Mouse (Mus musculus) forebrain, postnatal 0 days (tissue): ENCODE results near the gene Cdc73. TPM values are rescaled to one million over a fixed set of nuclear protein-coding genes. Genes with fewer than 3 reads are reported as not detected.
"Not testable (repeated sequence)": the region's sequence is repeated elsewhere in the genome, so short reads cannot be mapped to it uniquely, and the experiment has no call there.

Source experiments
- ATAC-seq: fragments of 200-750 bp; cut with Nextera tagmentation; 2 replicates; pipeline ENCODE4 v1.8.0; 2017; ENCODE audit warnings: mild to moderate bottlenecking, moderate library complexity
- DNase-seq: peaks from one replicate; pipeline ENCODE4 v3.0.0-alpha.2; 2015
- H3K27ac ChIP-seq: fragments of 300-500 bp; sonication (generic); 2 replicates; pipeline ENCODE4 v1.5.1; 2014; ENCODE audit warnings: low read depth, mild to moderate bottlenecking, antibody characterized with exemption, low read length, moderate library complexity, mixed read lengths
- H3K27me3 ChIP-seq: fragments of 300-500 bp; sonication (generic); 2 replicates; pipeline ENCODE4 v1.6.1; 2014; ENCODE audit warnings: mild to moderate bottlenecking, low read length, mixed read lengths; ENCODE audit not compliant: insufficient read depth
- H3K36me3 ChIP-seq: fragments of 300-500 bp; sonication (generic); 2 replicates; pipeline ENCODE4 v1.6.1; 2014; ENCODE audit warnings: mild to moderate bottlenecking, moderate library complexity; ENCODE audit not compliant: insufficient read depth
- H3K4me1 ChIP-seq: fragments of 300-500 bp; sonication (generic); 2 replicates; pipeline ENCODE4 v1.6.1; 2014; ENCODE audit warnings: antibody characterized with exemption; ENCODE audit not compliant: insufficient read depth
- H3K4me2 ChIP-seq: fragments of 300-500 bp; sonication (generic); 2 replicates; pipeline ENCODE4 v1.6.1; 2014; ENCODE audit warnings: low read depth, mild to moderate bottlenecking, moderate library complexity
- H3K4me3 ChIP-seq: fragments of 300-500 bp; sonication (generic); 2 replicates; pipeline ENCODE4 v1.5.1; 2014; ENCODE audit warnings: low read depth, low read length, mixed read lengths
- H3K9ac ChIP-seq: fragments of 300-500 bp; sonication (generic); 2 replicates; pipeline ENCODE4 v1.6.1; 2014; ENCODE audit warnings: mild to moderate bottlenecking
- H3K9me3 ChIP-seq: fragments of 300-500 bp; sonication (generic); 2 replicates; pipeline ENCODE4 v1.6.1; 2016; ENCODE audit warnings: low read length
- CTCF ChIP-seq: sonication (generic); IDR thresholded peaks from 2 replicates; pipeline ENCODE4 v1.5.1; 2016; ENCODE audit warnings: antibody characterized with exemption, control low read depth, low read depth
- WGBS: fragments of 180-500 bp; shearing (Covaris S2); extraction: QIAGEN DNeasy Blood & Tissue Kit; methylation state at CpG from one replicate; pipeline ENCODE4 v1.1.7; 2014; 5-methylcytosine and 5-hydroxymethylcytosine counted together
- polyA plus RNA-seq: library from polyadenylated mRNA; unstranded; fragments of >200 nt; fragmentation: Nextera tagmentation; extraction: Ambion mirVana; gene quantifications from 2 replicates; pipeline ENCODE4 v1.2.1, GENCODE M21; 2015
- total RNA-seq: library from RNA; depleted of rRNA; stranded (reverse); fragments of >200 nt; gene quantifications from 2 replicates; pipeline ENCODE4 v1.2.3, GENCODE M21; 2014

Cdc73 gene
- total and polyA plus RNA-seq, 2 experiments from 2014 or later = 10.9 to 11.2 TPM

DNA sequence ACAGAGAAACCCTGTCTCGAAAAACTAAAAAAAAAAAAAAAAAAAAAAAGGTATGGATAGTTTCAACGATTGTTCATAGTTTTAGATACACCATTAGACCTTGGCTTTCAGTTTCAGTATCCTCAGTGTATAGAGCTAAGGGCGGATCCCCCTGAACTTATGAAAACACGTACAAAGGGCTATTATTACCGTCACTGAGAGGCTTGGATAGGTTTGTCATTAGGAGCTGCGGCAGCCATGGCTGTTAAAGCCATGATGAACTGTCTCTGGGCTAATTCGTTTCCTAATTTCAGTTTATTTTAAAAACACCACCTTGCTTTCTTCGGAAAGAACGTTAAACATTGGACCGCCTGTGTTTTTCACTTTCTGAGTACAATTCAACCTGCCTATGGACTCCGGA is 36.1 kb upstream of the Cdc73 start:
- no peaks in the 10 kb centered on the region for H3K27me3 ChIP-seq
- WGBS = 20% methylated on average over 11 of the region's 11 CpGs
- ATAC-seq (no peak; the same call in 1 of the 2 replicates), DNase-seq (no peak)
- H3K4me3 ChIP-seq = peak overlapping the region; percentile 56
- H3K9ac ChIP-seq = peak overlapping the region; percentile 77
- 0 out of 2 replicates have a peak, but pooled peaks cover 5% of the 10 kb centered on the region for H3K4me1 ChIP-seq
- H3K36me3 ChIP-seq = peaks cover 9% of the 10 kb centered on the region; the same call in 1 of the 2 replicates
- no peak for TF ChIP-seq CTCF
- peak overlapping the region; percentile 86 for H3K27ac ChIP-seq
- H3K4me2 ChIP-seq = peak overlapping the region; percentile 67
- no peaks in the 10 kb centered on the region for H3K9me3 ChIP-seq

DNA sequence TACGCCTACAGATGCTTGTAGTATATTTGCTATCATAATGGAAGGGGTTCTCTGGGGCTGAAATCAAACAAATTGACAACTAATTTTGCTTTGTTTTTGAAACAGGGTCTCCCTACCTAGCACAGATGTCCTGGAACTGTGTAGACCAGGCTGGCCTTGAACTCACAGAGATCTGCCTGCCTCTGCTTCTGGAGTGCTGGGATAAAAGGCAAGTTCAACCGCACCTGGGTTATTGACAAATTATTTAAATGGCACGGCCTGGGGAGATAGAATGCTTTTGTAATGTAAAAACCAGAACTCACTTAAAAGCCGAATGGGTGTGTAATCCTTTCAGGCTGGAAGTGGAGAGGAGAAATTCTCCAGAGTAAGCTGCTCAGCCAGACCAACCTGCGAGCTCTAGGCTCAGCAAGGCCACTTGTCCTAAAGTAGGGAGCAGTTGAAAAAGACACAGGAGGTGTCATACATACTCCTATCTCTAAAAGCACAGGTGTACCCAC is 31.3 kb upstream of the Cdc73 start:
- H3K27ac ChIP-seq = no peak overlapping the region
- H3K9ac ChIP-seq = no peak overlapping the region
- ATAC-seq = no peak
- H3K4me3 ChIP-seq = no peak overlapping the region
- H3K27me3 ChIP-seq = no peaks in the 10 kb centered on the region
- no peaks in the 10 kb centered on the region for H3K4me1 ChIP-seq
- TF ChIP-seq CTCF = no peak
- H3K36me3 ChIP-seq = no peaks in the 10 kb centered on the region
- no peaks in the 10 kb centered on the region for H3K9me3 ChIP-seq
- no peak overlapping the region for H3K4me2 ChIP-seq
- no peak for DNase-seq
- WGBS = 74% methylated on average over 5 of the region's 5 CpGs

DNA sequence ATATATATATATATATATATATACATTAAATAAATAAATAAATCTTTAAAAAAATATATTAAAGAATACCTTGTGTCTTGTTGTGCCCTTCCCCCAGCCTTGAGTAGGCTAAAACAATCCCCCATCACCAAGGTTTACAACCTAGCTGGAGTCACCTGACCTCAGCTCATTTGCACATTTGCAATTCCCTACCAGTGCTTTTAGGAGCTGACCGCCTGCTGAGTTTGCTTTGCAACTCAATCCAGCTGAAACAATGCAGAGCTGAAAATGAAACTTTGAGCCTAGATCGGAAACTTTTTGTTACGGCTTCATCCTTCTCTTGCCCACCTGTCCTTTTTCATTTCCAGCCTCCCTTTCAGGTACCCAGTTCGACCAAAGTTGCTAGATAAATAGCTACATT is 29.0 kb upstream of the Cdc73 start:
- H3K4me1 ChIP-seq = no peaks in the 10 kb centered on the region
- no peak for DNase-seq
- H3K9me3 ChIP-seq = no peaks in the 10 kb centered on the region
- H3K36me3 ChIP-seq = no peaks in the 10 kb centered on the region
- H3K4me2 ChIP-seq = no peak overlapping the region
- H3K9ac ChIP-seq = no peak overlapping the region
- no peak overlapping the region for H3K27ac ChIP-seq
- TF ChIP-seq CTCF = no peak
- 43% methylated on average over 4 of the region's 4 CpGs for WGBS
- H3K27me3 ChIP-seq = no peaks in the 10 kb centered on the region
- ATAC-seq = no peak
- no peak overlapping the region for H3K4me3 ChIP-seq

DNA sequence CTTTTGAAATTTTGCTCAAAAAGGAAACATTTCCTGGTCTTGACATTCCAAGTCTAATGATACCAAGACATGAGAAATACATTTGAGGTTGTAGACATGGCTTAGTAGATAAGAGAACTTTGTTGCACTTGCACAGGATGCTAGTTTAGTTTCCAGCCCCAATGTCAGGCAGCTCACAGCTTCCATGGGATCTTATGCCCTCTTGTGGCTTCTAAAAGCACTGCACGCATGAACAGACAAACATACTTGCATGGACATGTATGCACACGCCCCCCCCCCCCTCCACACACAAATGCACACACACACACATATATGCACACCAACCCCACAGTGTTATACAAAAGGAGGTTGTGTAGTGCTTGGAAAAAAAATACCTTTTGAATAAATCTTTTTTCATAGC is 28.2 kb upstream of the Cdc73 start:
- no peak overlapping the region for H3K4me2 ChIP-seq
- H3K9ac ChIP-seq = no peak overlapping the region
- no peaks in the 10 kb centered on the region for H3K9me3 ChIP-seq
- no peak overlapping the region for H3K27ac ChIP-seq
- 86% methylated on average over 2 of the region's 2 CpGs for WGBS
- no peak for DNase-seq
- TF ChIP-seq CTCF = peak; percentile 64
- H3K4me3 ChIP-seq = no peak overlapping the region
- no peaks in the 10 kb centered on the region for H3K36me3 ChIP-seq
- no peaks in the 10 kb centered on the region for H3K4me1 ChIP-seq
- no peaks in the 10 kb centered on the region for H3K27me3 ChIP-seq
- ATAC-seq = no peak

DNA sequence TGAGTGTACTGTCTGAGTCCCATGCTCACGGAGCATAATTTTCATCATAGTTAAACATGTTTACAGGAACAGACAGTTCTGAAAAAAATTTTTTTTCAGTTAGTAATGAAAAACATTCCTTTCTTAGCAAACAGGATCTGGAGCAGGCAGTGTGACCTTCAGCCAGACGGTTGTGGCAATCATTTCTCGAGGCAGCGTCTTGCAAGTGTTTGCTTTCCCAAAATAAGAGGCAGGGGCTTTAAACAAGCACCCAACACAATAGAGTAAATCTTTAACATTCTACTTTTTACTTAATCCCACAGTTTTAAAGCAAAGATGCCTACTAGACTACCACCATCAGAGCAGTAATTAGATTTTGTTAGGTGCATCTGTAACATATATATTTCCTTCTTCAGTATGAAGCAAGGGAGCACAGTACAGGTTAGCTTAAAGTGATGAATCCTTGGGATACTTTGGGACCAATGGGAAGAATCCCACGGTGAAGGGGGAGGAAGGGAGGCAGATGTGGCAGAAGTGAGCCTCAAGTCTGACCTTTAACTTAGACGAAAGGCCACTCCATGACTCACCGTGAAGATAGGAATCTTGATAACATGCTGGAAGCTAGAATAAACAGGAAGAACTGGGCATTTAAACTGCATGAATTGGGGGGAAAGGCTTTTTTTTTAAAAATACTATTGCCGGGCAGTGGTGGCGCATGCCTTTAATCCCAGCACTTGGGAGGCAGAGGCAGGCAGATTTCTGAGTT is 25.2 kb upstream of the Cdc73 start:
- no peaks in the 10 kb centered on the region for H3K36me3 ChIP-seq
- H3K4me3 ChIP-seq = no peak overlapping the region
- 80% methylated on average over 9 of the region's 9 CpGs for WGBS
- no peaks in the 10 kb centered on the region for H3K27me3 ChIP-seq
- TF ChIP-seq CTCF = no peak
- H3K4me1 ChIP-seq = no peaks in the 10 kb centered on the region
- no peak for ATAC-seq
- H3K27ac ChIP-seq = no peak overlapping the region
- DNase-seq = no peak
- no peak overlapping the region for H3K9ac ChIP-seq
- no peak overlapping the region for H3K4me2 ChIP-seq
- no peaks in the 10 kb centered on the region for H3K9me3 ChIP-seq

DNA sequence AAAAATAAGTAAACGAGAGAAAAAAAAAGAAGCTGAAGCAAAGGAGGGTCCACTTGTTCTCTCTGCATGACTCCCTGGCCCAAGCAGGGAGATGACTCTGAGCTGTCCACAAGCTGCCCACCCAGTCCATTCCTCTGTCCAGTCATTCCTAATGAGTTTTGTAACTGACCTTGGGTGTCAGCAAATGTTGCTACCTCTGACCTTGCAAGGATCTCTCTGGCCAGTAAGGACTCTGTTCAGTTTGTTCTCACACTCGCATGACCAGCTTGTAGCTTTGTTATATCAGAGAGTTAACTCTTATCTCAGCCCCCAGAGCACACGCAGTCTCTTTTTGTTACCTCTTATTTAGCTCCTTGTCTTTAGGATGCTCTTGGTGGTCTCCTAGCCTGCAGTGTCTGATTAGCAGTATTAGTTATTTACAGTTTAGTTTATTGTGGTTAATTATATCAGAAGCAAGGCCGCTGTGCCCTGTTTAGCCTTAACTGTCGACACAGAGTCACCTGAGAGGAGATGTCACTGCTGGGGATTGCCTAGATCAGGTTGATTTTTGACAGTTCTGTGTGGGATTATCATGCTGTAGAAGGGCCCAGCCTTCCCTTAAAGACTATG is 21.9 kb upstream of the Cdc73 start:
- Histone ChIP-seq H3K27ac (no peak overlapping the region), H3K4me2 (no peak overlapping the region), H3K9ac (no peak overlapping the region), H3K4me1 (no peaks in the 10 kb centered on the region), H3K4me3 (no peak overlapping the region), H3K36me3 (no peaks in the 10 kb centered on the region), H3K27me3 (no peaks in the 10 kb centered on the region), H3K9me3 (no peaks in the 10 kb centered on the region)
- TF ChIP-seq CTCF = no peak
- ATAC-seq (no peak), DNase-seq (no peak)
- WGBS = 84% methylated on average over 5 of the region's 5 CpGs

DNA sequence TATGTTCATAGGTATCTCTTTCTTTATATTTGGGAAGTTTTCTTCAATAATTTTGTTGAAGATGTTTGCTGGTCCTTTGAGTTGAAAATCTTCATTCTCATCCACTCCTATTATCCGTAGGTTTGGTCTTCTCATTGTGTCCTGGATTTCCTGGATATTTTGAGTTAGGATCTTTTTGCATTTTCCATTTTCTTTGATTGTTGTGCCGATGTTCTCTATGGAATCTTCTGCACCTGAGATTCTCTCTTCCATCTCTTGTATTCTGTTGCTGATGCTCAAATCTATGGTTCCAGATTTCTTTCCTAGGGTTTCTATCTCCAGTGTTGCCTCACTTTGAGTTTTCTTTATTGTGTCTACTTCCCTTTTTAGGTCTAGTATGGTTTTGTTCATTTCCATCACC is 13.3 kb upstream of the Cdc73 start, which contains the start of gene Glrx2:
Gene Glrx2 (plus strand): TSS at position 301 of the 400 bp plus-strand sequence.
- not testable (repeated sequence) for ATAC-seq, H3K4me1 ChIP-seq, H3K36me3 ChIP-seq, DNase-seq, H3K27me3 ChIP-seq, H3K4me3 ChIP-seq, H3K27ac ChIP-seq, H3K9me3 ChIP-seq, H3K9ac ChIP-seq, H3K4me2 ChIP-seq
- no CpG with 5 or more reads among the region's 2 CpGs for WGBS
